Mouse (Mus musculus): ENCODE measurements around the gene Nrxn1.

- TF ChIP-seq TAL1 (IDR thresholded peaks at IDR 0.05; ENCODE audit: low read length) = no peak
- no peak for TF ChIP-seq GATA1 (IDR thresholded peaks at IDR 0.05; ENCODE audit: low read length)
Observed at GRCm38 (mm10) chr17:90207617-90208016, 885.3 kb downstream of the Nrxn1 start.

Data from erythroblast, embryonic 14.5 days (primary cell).